Mouse (Mus musculus) midbrain, embryonic 14.5 days (tissue): ENCODE data around the gene Cbarp. TPM values are rescaled to one million over a fixed set of nuclear protein-coding genes. Genes with fewer than 3 reads are reported as not detected.

Experiments used
- ATAC-seq: fragments of 200-750 bp; cut with Nextera tagmentation; 2 replicates; pipeline ENCODE4 v1.8.0; 2017; ENCODE audit warnings: moderate number of reproducible peaks, moderate library complexity; ENCODE audit not compliant: low FRiP score, low TSS enrichment
- DNase-seq: peaks from one replicate; pipeline ENCODE4 v3.0.0-alpha.2; 2015
- H3K27ac ChIP-seq: fragments of 300-500 bp; sonication (generic); replicated peaks from 2 replicates; pipeline ENCODE4 v1.5.1; 2014; ENCODE audit warnings: mild to moderate bottlenecking, low read depth, low read length, moderate library complexity
- H3K27me3 ChIP-seq: fragments of 300-500 bp; sonication (generic); 2 replicates; pipeline ENCODE4 v1.6.1; 2014; ENCODE audit warnings: low read length, control low read depth, mixed read lengths; ENCODE audit not compliant: control insufficient read depth, insufficient read depth
- H3K36me3 ChIP-seq: fragments of 300-500 bp; sonication (generic); 2 replicates; pipeline ENCODE4 v1.6.1; 2014; ENCODE audit warnings: low read length, control low read depth; ENCODE audit not compliant: control insufficient read depth, insufficient read depth
- H3K4me1 ChIP-seq: fragments of 300-500 bp; sonication (generic); 2 replicates; pipeline ENCODE4 v1.6.1; 2014; ENCODE audit warnings: mild to moderate bottlenecking, antibody characterized with exemption, low read length, control low read depth; ENCODE audit not compliant: control insufficient read depth, insufficient read depth
- H3K4me2 ChIP-seq: fragments of 300-500 bp; sonication (generic); 2 replicates; pipeline ENCODE4 v1.6.1; 2014; ENCODE audit warnings: mild to moderate bottlenecking, low read length, moderate library complexity
- H3K4me3 ChIP-seq: fragments of 300-500 bp; sonication (generic); replicated peaks from 2 replicates; pipeline ENCODE4 v1.5.1; 2014; ENCODE audit warnings: low read depth, low read length
- H3K9ac ChIP-seq: fragments of 300-500 bp; sonication (generic); replicated peaks from 2 replicates; pipeline ENCODE4 v1.6.1; 2014; ENCODE audit warnings: mild to moderate bottlenecking, low read length, moderate library complexity
- H3K9me3 ChIP-seq: fragments of 300-500 bp; sonication (generic); 2 replicates; pipeline ENCODE4 v1.6.1; 2016; ENCODE audit warnings: low read length, control low read depth, mixed read lengths; ENCODE audit not compliant: control insufficient read depth
- WGBS: fragments of 180-500 bp; shearing (Covaris S2); extraction: QIAGEN DNeasy Blood & Tissue Kit; methylation state at CpG from one replicate; pipeline ENCODE4 v1.1.7; 2014; 5-methylcytosine and 5-hydroxymethylcytosine counted together
- polyA plus RNA-seq: library from polyadenylated mRNA; unstranded; fragments of >200 nt; fragmentation: Nextera tagmentation; extraction: Ambion mirVana; gene quantifications from 2 replicates; pipeline ENCODE4 v1.2.1, GENCODE M21; 2014

Cbarp gene
- polyA plus RNA-seq, 1 experiment from 2014 or later = 78.9 TPM

DNA sequence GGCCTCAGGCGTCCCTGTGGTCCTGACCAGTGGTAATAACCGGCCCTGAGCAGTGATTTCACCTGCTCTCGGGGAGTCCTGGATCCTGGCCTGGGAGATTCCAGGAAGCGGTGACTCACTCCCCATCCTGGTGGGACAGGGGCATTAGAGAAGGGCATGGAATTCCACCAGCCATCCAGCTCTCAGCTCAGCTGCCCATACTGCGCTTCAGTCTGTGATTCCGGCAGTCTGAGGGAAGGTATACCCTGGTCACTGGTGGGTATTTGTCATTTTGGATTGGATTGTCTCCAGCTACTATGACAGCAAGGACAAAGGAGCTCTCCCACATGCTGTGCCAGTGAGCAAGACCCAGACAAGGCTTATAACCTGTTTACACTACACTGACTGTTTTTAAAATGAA, 33.0 kb downstream of the Cbarp start:
- H3K4me1 ChIP-seq = 0 out of 2 replicates have a peak, but pooled peaks cover 2% of the 10 kb centered on the region
- WGBS = 61% methylated on average over 6 of the region's 6 CpGs
- ATAC-seq (no peak), DNase-seq (no peak)
- no peak overlapping the region for H3K4me2 ChIP-seq
- no peak overlapping the region for H3K9ac ChIP-seq
- H3K27ac ChIP-seq = no peak overlapping the region
- no peaks in the 10 kb centered on the region for H3K9me3 ChIP-seq
- H3K27me3 ChIP-seq = no peaks in the 10 kb centered on the region
- no peaks in the 10 kb centered on the region for H3K36me3 ChIP-seq
- H3K4me3 ChIP-seq = no peak overlapping the region

DNA sequence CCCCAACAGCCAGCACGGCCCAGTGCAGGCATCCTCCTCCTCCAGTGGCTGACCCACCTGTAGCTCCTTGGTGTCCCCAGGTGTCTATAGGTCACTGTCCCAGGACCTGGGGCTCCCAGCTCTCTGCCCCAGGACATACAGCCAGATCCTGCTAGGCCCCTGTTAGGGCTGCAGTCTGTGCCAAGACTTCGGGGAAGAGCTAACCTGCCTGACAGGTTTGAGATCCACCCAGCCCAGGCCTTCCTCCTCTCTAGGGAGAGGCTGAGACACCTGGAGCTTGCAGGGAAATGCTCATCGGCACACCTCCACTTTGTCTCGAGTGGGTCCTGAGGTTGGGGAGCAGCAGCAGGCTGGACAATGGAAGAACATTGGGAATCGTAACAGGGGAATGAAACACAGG, 34.7 kb downstream of the Cbarp start:
- no peak overlapping the region for H3K27ac ChIP-seq
- ATAC-seq = no peak
- no peak overlapping the region for H3K4me2 ChIP-seq
- no peaks in the 10 kb centered on the region for H3K27me3 ChIP-seq
- no peak overlapping the region for H3K9ac ChIP-seq
- peaks cover 11% of the 10 kb centered on the region for H3K4me1 ChIP-seq
- DNase-seq = no peak
- 75% methylated on average over 5 of the region's 5 CpGs for WGBS
- no peaks in the 10 kb centered on the region for H3K36me3 ChIP-seq
- H3K9me3 ChIP-seq = no peaks in the 10 kb centered on the region
- H3K4me3 ChIP-seq = no peak overlapping the region

DNA sequence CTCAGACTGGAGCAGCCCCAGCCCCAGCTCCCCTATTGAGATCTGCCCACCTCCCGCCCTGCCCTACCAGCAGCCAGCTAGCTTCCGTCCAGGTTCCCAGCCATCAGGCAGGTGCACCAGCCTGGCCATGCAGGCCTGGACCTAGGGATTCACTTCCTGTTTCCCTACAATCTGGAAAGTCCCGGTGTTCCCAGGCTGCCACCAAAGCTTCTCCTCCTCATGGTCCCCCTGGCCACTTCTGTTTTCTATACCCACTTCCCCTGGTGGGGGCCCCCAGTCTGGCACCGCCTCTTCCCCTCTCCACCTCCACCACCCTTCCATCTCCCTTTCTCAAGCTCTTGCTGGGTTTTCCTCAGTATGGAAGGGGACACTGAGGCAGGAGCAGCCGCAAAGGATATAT, 35.2 kb downstream of the Cbarp start, which contains the start of gene Sbno2:
Sbno2 (minus strand) TSS at position 112 of the 400 bp plus-strand sequence.
- no peak within 1 kb of the TSS for H3K27ac ChIP-seq
- no peaks in the 10 kb centered on the region for H3K36me3 ChIP-seq
- ATAC-seq = no peak
- no peaks in the 10 kb centered on the region for H3K27me3 ChIP-seq
- no peak within 1 kb of the TSS for H3K4me3 ChIP-seq
- H3K9ac ChIP-seq = no peak within 1 kb of the TSS
- DNase-seq = no peak
- no peak within 1 kb of the TSS for H3K4me2 ChIP-seq
- H3K4me1 ChIP-seq = peaks cover 11% of the 10 kb centered on the region
- WGBS = 79% methylated on average over 5 of the region's 5 CpGs
- no peaks in the 10 kb centered on the region for H3K9me3 ChIP-seq

DNA sequence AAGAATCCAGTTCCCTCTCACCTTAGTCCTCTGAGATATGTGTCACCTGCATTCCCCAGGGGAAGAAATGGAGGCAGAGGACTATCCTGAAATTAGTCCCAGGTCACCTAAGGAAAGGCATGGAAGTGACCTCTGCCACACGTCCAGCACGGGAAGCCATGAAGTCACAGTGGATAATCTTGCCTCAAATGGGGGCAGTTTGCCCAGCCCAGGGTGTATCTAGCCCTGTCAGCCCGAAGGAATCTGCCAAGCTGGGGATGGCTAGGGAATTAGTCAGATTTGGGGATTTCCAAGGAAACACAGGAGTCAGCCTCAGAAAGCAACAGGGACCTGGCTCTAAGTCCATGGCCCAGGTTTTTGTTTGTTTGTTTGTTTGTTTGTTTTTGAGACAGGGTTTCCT, 36.5 kb downstream of the Cbarp start:
- Histone ChIP-seq H3K27ac (no peak overlapping the region), H3K27me3 (no peaks in the 10 kb centered on the region), H3K4me1 (peaks cover 11% of the 10 kb centered on the region), H3K4me3 (no peak overlapping the region), H3K9ac (no peak overlapping the region), H3K4me2 (no peak overlapping the region), H3K9me3 (no peaks in the 10 kb centered on the region), H3K36me3 (no peaks in the 10 kb centered on the region)
- WGBS = 82% methylated on average over 3 of the region's 3 CpGs
- no peak for ATAC-seq
- no peak for DNase-seq

DNA sequence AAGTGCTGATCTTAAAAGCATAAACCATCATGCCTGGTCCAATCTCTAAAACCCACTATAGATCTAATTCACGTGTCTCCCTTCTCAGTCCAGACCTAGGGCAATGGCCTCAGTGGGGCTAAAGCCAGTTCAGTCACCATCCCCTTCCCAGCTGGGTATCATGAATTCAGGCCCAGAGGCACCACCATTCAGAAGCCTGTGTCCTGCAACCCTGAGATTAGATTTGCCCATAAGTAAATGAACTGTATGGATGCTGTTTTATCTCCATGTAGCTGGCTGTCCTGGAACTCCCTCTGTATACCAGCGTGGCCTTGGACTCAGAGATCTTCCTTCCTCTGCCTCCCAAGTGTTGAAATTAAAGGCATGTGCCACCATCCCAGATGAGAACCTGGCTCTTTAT, 37.6 kb downstream of the Cbarp start:
- peak overlapping the region; percentile 80; the same call in 1 of the 2 replicates for H3K9ac ChIP-seq
- H3K36me3 ChIP-seq = no peaks in the 10 kb centered on the region
- 75% methylated on average over 2 of the region's 2 CpGs for WGBS
- H3K4me2 ChIP-seq = peak overlapping the region; percentile 96
- no peaks in the 10 kb centered on the region for H3K27me3 ChIP-seq
- H3K9me3 ChIP-seq = no peaks in the 10 kb centered on the region
- DNase-seq (no peak), ATAC-seq (no peak)
- peak overlapping the region; percentile 83 for H3K4me3 ChIP-seq
- H3K27ac ChIP-seq = peak overlapping the region; percentile 68
- peaks cover 11% of the 10 kb centered on the region for H3K4me1 ChIP-seq

DNA sequence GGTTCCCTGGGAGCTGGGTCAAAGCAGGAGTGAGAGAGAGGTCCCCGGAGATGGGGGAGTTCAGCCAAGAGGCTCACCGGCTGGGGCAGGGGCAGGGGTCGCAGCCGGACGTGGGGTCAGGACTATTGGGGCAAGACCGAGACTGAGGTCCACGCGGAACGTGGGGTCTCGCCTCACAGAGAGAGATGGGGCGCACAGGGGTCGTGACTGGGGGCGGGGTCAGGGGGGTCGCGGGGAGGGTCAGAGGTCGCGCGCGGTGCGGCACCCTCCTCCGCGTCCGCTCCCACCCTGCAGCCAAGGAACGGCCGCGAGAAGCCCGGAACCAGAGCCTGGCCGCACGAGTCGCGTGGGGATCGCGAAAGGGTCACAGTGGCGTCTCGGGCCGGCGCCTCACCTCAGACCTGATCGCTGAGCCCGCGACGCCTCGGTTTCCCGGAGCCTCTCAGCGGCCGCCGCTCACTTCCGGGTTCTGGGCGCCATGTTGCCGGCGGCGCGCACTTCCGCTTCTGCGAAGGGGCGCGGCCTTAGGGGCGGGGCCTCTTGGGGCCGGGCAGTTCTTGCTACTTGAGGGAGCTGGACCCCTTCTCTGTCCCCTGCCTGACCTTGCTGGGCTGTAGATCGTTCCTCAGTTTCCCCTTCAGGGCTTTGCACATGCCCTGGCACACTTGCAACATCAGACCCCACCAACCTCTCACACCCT, 38.3 kb downstream of the Cbarp start:
- WGBS = under 1% methylated on average over 57 of the region's 59 CpGs
- DNase-seq (peak; percentile 93), ATAC-seq (peak; percentile 84)
- H3K4me1 ChIP-seq = peaks cover 11% of the 10 kb centered on the region
- no peaks in the 10 kb centered on the region for H3K9me3 ChIP-seq
- H3K27ac ChIP-seq = peak overlapping the region; percentile 68
- H3K9ac ChIP-seq = peak overlapping the region; percentile 80
- peak overlapping the region; percentile 83 for H3K4me3 ChIP-seq
- H3K27me3 ChIP-seq = no peaks in the 10 kb centered on the region
- peak overlapping the region; percentile 96 for H3K4me2 ChIP-seq
- H3K36me3 ChIP-seq = no peaks in the 10 kb centered on the region

DNA sequence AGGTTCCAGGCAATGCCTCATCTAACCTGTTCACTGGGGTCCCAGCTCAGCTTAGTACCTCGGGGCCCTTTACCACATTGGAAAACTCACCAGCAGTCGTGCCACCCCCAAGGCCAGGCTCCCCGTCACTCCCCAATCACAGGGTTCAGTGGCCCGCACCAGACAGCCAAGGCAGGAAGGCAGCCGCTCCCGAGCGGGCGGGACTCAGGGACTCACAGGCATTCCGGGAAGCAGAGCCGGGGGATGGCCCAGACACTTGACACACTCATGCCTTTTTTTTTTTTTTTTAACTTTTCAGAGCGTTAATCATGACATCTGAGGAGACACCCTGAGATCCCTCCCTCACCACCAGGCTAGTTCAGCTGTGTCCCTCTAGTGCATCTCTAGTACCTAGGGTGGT, 39.7 kb downstream of the Cbarp start:
- Histone ChIP-seq H3K4me1 (peaks cover 11% of the 10 kb centered on the region), H3K27me3 (no peaks in the 10 kb centered on the region), H3K9me3 (no peaks in the 10 kb centered on the region), H3K9ac (no peak overlapping the region), H3K27ac (no peak overlapping the region), H3K36me3 (no peaks in the 10 kb centered on the region), H3K4me2 (peak overlapping the region; percentile 96), H3K4me3 (no peak overlapping the region)
- no peak for ATAC-seq
- 70% methylated on average over 11 of the region's 11 CpGs for WGBS
- DNase-seq = no peak

DNA sequence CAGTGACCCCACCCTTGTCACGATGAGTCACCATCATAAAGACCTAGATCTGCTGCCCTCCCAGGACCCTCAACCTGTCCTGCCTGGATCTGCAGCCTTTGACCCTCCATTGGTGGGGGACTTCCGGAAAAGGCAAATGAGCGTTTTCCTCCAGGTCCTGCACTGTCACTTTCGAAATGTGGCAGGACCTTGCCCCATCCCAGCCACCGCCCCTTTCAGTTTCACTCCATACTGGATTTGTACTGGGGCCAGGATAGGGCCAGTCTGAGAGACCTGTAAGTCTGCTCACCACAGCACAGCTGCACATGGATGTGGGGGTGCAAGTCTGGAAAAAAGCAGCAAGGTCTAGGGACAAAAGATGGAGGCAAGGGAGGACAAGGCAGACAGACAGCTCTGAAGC, 42.0 kb downstream of the Cbarp start:
- Histone ChIP-seq H3K9me3 (no peaks in the 10 kb centered on the region), H3K27me3 (no peaks in the 10 kb centered on the region), H3K9ac (no peak overlapping the region), H3K4me3 (no peak overlapping the region), H3K4me1 (peaks cover 11% of the 10 kb centered on the region), H3K36me3 (no peaks in the 10 kb centered on the region), H3K4me2 (no peak overlapping the region), H3K27ac (no peak overlapping the region)
- 89% methylated on average over 5 of the region's 5 CpGs for WGBS
- DNase-seq (no peak), ATAC-seq (no peak)

DNA sequence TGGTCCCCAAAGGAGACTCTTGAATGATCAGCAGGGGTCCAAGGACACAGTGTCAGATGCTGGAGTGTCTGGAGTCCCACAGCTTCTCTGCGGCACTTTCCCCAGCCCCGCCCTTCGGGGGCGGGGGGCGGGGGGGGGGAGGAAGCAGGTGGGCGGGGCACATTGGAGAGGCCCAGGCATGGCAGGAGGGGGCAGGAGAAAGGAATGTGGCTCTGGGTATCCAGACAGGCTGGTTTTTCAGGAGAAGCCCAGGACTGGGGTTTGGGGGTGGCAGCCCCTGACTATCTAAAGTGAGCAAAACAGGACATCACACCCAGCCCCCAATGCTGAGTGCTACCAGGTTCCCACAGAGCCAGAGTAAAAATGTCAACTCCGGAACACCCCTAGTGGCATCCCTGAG, 43.4 kb downstream of the Cbarp start:
- Histone ChIP-seq H3K4me3 (no peak overlapping the region), H3K4me2 (no peak overlapping the region), H3K4me1 (peaks cover 8% of the 10 kb centered on the region), H3K9me3 (no peaks in the 10 kb centered on the region), H3K27ac (no peak overlapping the region), H3K27me3 (no peaks in the 10 kb centered on the region), H3K9ac (no peak overlapping the region), H3K36me3 (no peaks in the 10 kb centered on the region)
- DNase-seq (no peak), ATAC-seq (no peak)
- 17% methylated on average over 7 of the region's 7 CpGs for WGBS
